Mouse (Mus musculus) megakaryocyte, embryonic 14.5 days (primary cell): ENCODE results near the gene Herc4.

ENCODE experiments used
- FLI1 ChIP-seq: IDR thresholded peaks from 2 replicates; pipeline ENCODE4 v1.6.1; 2012; ENCODE audit warnings: low read length, inconsistent platforms, mixed read lengths
- GATA1 ChIP-seq: IDR thresholded peaks from 3 replicates; pipeline ENCODE4 v1.6.1; 2012; ENCODE audit warnings: mixed read lengths, low read length, inconsistent platforms, borderline replicate concordance

- TF ChIP-seq GATA1 (no peak), FLI1 (no peak)
These were observed 70.1 kb downstream of the Herc4 start for GRCm38 (mm10) chr10:63313726-63314125.
